Mouse (Mus musculus) spleen, postnatal 14 days (tissue): Measurements from ENCODE around the gene Prdx4.
"Not testable (repeated sequence)": the region's sequence is repeated elsewhere in the genome, so short reads cannot be mapped to it uniquely, and the experiment has no call there.

Experiments used
- DNase-seq, 2 experiments: peaks; one replicate each; pipeline ENCODE4 v3.0.0; 2021 to 2022; ENCODE audit warnings: low spot score in 2 of 2

Gene Prdx4

GRCm38 (mm10) chrX:155340654-155341053, at the start of gene Prdx4:
Prdx4 (minus strand) TSS chrX:155340754.
- DNase-seq: no peak

GRCm38 (mm10) chrX:155376538-155376937, 36.0 kb upstream of the Prdx4 start:
- DNase-seq: peak in 1 of 2 experiments; percentile 15

- DNase-seq: no peak
Observed at GRCm38 (mm10) chrX:155375458-155375857, 34.9 kb upstream of the Prdx4 start.

GRCm38 (mm10) chrX:155370110-155370509, 29.6 kb upstream of the Prdx4 start:
- DNase-seq: not testable (repeated sequence)

- no peak for DNase-seq
Observed at GRCm38 (mm10) chrX:155365095-155365494, 24.5 kb upstream of the Prdx4 start.

GRCm38 (mm10) chrX:155346249-155346648, 5.7 kb upstream of the Prdx4 start:
- no peak for DNase-seq

GRCm38 (mm10) chrX:155337905-155338721, 2.4 kb downstream of the Prdx4 start:
- DNase-seq: peak; percentile 67

GRCm38 (mm10) chrX:155337567-155337904, 3.0 kb downstream of the Prdx4 start:
- no peak for DNase-seq

GRCm38 (mm10) chrX:155318005-155318404, 22.5 kb downstream of the Prdx4 start:
- DNase-seq: no peak

- DNase-seq: no peak
Observed at GRCm38 (mm10) chrX:155306390-155306789, 34.2 kb downstream of the Prdx4 start.

GRCm38 (mm10) chrX:155280427-155281044, 60.0 kb downstream of the Prdx4 start:
- DNase-seq: no peak

GRCm38 (mm10) chrX:155278483-155278882, 62.1 kb downstream of the Prdx4 start:
- no peak for DNase-seq
